Mouse (Mus musculus) heart, adult 8-10 months (tissue): ENCODE measurements around the gene Fyco1. TPM values are rescaled to one million over a fixed set of nuclear protein-coding genes. Genes with fewer than 3 reads are reported as not detected.

ENCODE experiments used
- DNase-seq: peaks from one replicate; pipeline ENCODE4 v3.0.0; 2022; ENCODE audit warnings: low spot score
- total RNA-seq, 4 experiments: library from RNA; stranded (reverse); gene quantifications; 2 replicates each; pipeline ENCODE4 v1.2.4; 2022

The Fyco1 gene
- 100 to 1,000 TPM; 277 to 295 (median 286) TPM for total RNA-seq

DNA sequence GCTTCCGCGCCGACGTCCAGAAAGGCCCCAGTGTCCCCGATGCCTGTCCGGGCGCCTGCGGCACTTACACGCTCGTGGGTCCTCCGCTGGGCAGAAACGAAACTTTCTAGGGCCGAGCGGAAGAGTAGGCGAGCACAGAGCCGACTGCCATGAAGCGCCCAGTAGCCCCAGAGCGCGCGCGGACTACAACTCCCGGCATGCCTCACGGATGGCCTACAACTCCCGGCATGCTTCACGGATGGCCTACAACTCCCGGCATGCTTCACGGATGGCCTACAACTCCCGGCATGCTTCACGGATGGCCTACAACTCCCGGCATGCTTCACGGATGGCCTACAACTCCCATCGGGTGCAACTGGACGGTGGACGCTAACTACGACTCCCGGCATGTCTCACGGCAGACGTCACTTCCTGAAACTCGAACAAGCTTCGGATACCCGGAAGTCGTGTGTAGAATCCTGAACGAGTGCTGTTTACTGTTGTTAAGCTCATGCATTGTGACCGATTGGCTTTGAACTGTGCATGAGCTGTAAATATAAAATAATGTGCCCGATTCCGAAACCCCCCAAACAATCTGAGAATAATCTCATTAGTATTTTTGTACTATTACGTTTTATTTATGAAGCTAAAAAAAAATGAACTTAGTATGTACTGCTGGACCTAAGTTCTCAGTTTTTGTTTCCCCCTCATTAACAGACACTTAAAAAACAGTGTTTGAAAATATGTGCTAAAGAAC is at the start of gene Fyco1:
TSS of gene Fyco1 (minus strand) at position 187 of the 736 bp plus-strand sequence.
- peak; percentile 97 for DNase-seq

DNA sequence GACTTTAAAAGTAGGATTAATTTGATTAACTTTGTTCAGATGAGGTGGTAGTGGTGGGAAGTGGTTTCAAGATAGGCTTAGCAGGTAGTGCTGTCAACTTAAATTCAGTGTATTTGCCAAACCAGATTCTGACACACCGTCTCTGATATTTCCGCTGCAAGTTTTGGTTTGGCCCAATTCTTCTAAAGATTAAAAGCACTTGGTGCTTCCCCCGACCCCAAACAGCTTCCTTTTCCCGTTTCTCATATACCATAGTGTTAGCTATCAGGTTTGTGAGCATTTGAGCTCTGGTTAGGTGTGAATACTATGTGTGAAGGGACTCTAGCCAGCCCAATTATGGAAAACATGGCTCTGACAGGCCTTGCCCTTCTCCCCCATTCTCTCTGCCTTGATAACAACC is 20.4 kb upstream of the Fyco1 start:
- no peak for DNase-seq

GRCm38 (mm10) chr9:123869167-123869784 is 17.6 kb upstream of the Fyco1 start:
- DNase-seq, result no peak

GRCm38 (mm10) chr9:123863641-123864040 is 11.9 kb upstream of the Fyco1 start:
- DNase-seq, result no peak

DNA sequence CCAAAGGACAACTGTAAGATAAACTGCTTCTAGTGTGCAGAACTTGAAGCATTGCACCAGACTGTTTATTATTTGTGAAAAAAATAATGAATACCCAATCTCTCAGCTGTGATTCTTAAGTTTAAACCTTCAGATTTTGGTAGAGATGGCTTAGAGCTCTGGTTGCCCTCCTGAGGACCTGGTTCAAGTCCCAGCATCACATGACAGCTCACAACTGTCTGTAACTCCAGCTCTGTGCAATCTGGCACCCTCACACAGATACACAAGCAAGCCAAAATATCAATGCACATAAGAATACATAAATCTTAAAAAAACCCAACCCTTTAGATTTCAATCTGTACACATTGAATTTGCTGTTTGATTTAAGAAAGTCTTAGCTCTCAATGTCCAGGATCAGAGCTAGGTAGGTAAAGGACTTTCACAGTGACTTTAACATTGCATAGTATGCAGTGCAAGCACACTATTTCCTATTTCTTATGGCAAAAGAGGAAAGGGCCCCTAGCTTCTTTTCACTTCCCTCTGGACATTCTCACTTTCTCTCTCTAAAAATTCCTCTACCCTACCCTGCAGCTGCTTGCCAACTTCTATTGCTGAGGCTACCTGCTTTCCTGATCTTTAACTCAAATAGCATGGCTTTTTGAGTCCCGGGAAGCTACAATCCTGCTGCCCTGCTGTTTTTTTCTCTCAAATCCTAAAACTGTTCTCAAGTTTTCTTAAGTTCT is 11.4 kb upstream of the Fyco1 start:
- DNase-seq, result no peak

GRCm38 (mm10) chr9:123861929-123862328 is 10.2 kb upstream of the Fyco1 start, which contains the start of gene Xcr1:
Gene Xcr1 (minus strand): TSS chr9:123862029.
- no peak for DNase-seq

GRCm38 (mm10) chr9:123856836-123857235 is 5.1 kb upstream of the Fyco1 start:
- no peak for DNase-seq

- DNase-seq, result no peak
Measured at GRCm38 (mm10) chr9:123852449-123853390, 1.0 kb upstream of the Fyco1 start.

DNA sequence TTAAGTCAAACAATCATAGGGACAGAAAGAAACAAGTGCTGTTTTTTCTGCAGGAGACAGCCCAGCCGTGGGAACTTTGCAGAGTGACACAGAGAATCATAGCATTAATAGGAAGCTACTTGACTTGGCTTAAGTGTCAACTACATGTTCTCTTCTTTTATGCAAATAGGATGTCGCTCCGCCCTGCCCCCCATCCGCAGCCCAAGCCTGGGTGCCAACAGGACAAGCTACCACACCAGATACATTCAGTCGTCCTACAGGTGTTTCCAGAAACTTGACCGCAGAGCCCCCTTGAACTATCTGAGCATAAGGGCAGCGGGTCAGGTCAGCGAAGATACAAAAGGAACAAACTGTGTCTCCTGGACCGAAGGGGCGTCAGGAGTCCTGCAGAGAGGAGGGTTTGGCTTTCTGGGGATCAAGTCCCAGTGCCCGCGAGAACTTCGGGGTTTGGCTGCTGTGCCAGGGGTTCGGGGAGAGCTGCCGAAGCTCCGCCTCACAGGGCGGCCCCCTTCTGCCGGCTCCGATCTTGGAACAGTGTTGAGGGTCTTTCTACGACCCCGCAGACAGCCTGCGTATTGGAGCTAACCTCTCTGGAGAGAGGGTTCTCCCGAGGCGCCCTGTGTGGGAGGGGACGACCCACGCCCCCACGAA is 512 bp downstream of the Fyco1 start:
- DNase-seq, result peak; percentile 29

DNA sequence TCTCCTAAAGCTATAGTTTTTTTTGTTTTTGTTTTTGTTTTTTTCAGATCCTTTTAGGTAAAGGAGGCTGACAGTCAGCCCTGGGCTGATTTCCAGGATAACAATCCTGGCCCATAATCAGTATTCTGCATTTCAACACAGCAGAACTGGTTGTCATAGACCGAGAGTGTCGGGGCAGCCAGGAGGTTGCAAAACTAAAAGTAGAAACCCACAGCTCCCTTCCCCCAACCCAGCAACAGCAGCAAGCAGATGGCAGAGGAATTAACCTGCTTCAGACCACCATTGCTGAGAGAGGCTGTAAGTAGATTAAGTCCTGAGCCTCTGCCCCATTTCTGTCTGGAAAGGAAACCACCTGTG is 1.0 kb downstream of the Fyco1 start:
- peak; percentile 41 for DNase-seq

GRCm38 (mm10) chr9:123849976-123850695 is 1.6 kb downstream of the Fyco1 start:
- no peak for DNase-seq

DNA sequence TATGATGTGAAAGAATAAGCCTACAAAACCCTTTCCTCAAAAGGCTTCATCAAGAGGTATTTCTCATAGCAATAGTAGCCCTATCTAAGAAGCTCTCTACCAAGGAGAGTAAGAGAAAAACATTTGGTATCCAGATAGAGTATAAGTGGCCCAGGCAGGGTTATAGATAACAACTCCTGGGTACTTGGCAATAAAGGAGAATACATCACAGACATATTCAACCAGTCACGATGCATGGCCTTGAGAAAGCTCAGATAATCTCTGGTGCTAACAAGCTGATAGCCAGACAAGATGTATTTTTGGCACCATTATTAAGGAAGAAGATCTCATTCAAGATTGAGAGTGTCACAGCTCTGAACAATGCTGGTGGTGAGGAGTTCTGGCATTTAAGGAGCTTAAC is 5.2 kb downstream of the Fyco1 start:
- no peak for DNase-seq

DNA sequence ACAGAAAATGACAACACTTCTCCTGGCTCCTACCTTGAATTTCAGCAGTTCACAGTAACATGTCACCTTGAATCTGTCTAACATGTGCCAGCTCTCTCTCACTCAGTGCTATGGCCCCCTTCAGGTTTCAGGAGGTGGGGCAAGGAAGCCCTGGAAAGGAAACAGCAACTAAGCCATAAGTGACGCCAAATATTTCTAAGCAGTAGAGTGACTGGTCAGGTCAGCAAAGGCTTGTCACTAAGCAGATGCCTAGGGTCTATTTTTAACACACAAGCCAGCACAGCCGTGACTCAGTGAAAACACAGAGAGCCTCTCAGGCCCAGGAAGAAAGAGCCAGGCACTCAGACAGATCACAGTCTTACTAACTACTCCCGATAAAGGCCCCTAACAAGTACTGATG is 6.6 kb downstream of the Fyco1 start:
- peak; percentile 57 for DNase-seq

- peak; percentile 19 for DNase-seq
Measured at GRCm38 (mm10) chr9:123844468-123844867, 7.2 kb downstream of the Fyco1 start.

DNA sequence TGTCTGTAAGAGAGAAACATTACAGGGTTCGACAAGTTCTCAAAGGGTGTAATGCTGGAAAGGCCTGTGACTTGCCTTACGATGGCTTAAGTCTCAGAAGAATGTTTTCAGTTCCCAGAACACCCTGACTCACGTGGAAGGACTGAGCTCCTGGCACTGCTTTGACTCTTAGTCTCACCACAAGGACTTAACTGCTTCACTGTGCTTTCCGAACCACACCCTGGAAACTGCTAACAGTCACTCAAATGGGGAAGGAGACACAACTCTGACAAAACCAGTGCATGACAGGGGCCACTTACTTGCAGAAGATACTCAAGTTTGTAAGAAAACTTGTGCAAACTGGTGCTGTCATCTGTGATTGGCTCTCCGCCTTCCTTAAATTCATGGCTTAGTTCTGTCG is 11.5 kb downstream of the Fyco1 start:
- no peak for DNase-seq

GRCm38 (mm10) chr9:123835851-123836250 is 15.8 kb downstream of the Fyco1 start:
- DNase-seq, result no peak

DNA sequence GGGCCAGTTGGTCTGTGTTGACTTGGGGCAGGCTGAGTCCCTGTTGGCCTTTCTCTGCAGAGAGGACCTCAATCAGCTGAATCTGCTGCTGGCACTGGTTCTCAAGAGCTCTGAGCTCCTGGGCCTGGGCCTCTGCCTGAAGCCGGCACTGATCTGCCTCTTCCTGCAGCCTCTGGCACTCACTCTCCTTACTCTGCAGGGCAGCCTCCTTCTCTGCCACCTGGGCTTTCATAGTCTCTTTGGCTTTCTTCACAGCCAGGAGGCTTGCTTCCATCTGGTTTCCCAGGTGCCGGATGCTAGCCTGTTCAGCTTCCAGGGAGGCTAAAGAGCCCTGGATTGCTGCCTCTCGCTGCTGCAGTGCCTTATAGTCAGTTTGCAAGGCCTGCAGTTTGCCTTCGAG is 22.8 kb downstream of the Fyco1 start:
- no peak for DNase-seq

DNA sequence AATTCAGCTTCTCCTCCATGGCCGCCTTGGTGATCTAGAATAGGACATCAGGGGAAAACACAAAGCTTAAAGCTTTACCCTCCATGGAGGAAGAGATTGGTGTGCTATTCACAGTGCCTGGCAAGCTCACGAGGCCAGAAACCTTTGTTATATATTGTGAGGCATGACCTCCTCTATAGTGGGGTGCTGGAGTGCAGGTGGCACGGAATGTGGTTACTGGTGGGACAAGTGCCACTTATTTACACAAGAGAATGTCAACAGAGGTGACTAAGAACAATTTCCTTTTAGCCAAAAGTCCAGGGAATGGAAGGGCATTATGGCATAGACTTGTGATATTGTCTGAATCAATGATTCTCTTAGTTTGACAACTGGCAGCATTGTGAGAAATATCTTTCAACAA is 25.1 kb downstream of the Fyco1 start:
- DNase-seq, result no peak

DNA sequence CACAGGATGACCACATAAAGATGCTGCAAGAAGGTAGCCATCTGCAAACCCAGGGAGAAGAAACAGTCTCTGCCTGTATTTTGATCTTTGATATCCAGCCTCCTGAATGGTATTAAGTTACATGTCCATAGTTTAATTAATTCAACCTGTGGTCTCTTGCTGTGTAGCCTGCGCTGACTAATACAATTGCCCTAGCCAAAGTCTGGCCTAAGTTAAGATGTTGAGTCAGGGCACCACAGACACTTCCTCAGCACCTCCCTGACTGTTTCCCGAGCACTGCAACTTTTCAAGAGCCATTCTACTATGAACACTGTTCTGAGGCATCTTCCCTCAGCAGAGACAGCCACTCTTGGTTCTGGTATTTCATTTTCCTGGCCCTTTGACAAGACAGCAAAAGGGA is 33.1 kb downstream of the Fyco1 start:
- DNase-seq, result no peak

- DNase-seq, result no peak
Measured at GRCm38 (mm10) chr9:123815996-123816395, 35.7 kb downstream of the Fyco1 start.
